Mouse (Mus musculus) intestine, embryonic 16.5 days (tissue): ENCODE measurements around the gene Xpot. TPM values are rescaled to one million over a fixed set of nuclear protein-coding genes. Genes with fewer than 3 reads are reported as not detected.
A peak's percentile ranks its signal among the peaks of the same experiment; 100 is the strongest.

Experiments used
- ATAC-seq: fragments of 200-750 bp; cut with Nextera tagmentation; 2 replicates; pipeline ENCODE4 v1.8.0; 2017; ENCODE audit warnings: moderate TSS enrichment, moderate library complexity
- H3K27ac ChIP-seq: fragments of 300-500 bp; sonication (generic); 2 replicates; pipeline ENCODE4 v1.5.1; 2014; ENCODE audit warnings: mild to moderate bottlenecking, low read length
- H3K27me3 ChIP-seq: fragments of 300-500 bp; sonication (generic); replicated peaks from 2 replicates; pipeline ENCODE4 v1.6.1; 2014; ENCODE audit warnings: low read length, control low read depth, mixed read lengths; ENCODE audit not compliant: control insufficient read depth, insufficient read depth
- H3K36me3 ChIP-seq: fragments of 300-500 bp; sonication (generic); 2 replicates; pipeline ENCODE4 v1.6.1; 2014; ENCODE audit warnings: low read length, control low read depth; ENCODE audit not compliant: control insufficient read depth, insufficient read depth
- H3K4me1 ChIP-seq: fragments of 300-500 bp; sonication (generic); 2 replicates; pipeline ENCODE4 v1.6.1; 2014; ENCODE audit warnings: low read length, control low read depth, mixed read lengths; ENCODE audit not compliant: control insufficient read depth, insufficient read depth
- H3K4me2 ChIP-seq: fragments of 300-500 bp; sonication (generic); 2 replicates; pipeline ENCODE4 v1.6.1; 2014; ENCODE audit warnings: low read depth, low read length, control low read depth
- H3K4me3 ChIP-seq: fragments of 300-500 bp; sonication (generic); 2 replicates; pipeline ENCODE4 v1.5.1; 2014; ENCODE audit warnings: mild to moderate bottlenecking, low read length
- H3K9ac ChIP-seq: fragments of 300-500 bp; sonication (generic); 2 replicates; pipeline ENCODE4 v1.6.1; 2014; ENCODE audit warnings: low read depth, low read length
- H3K9me3 ChIP-seq: fragments of 300-500 bp; sonication (generic); 2 replicates; pipeline ENCODE4 v1.6.1; 2016; ENCODE audit warnings: low read length, control low read depth; ENCODE audit not compliant: control insufficient read depth
- WGBS: fragments of 180-500 bp; shearing (Covaris S2); extraction: QIAGEN DNeasy Blood & Tissue Kit; methylation state at CpG from one replicate; pipeline ENCODE4 v1.1.7; 2014; 5-methylcytosine and 5-hydroxymethylcytosine counted together
- polyA plus RNA-seq: library from polyadenylated mRNA; unstranded; fragments of >200 nt; fragmentation: Nextera tagmentation; extraction: Ambion mirVana; gene quantifications from 2 replicates; pipeline ENCODE4 v1.2.1, GENCODE M21; 2015

Gene Xpot
- polyA plus RNA-seq, 1 experiment from 2014 or later, result 36.3 TPM

DNA sequence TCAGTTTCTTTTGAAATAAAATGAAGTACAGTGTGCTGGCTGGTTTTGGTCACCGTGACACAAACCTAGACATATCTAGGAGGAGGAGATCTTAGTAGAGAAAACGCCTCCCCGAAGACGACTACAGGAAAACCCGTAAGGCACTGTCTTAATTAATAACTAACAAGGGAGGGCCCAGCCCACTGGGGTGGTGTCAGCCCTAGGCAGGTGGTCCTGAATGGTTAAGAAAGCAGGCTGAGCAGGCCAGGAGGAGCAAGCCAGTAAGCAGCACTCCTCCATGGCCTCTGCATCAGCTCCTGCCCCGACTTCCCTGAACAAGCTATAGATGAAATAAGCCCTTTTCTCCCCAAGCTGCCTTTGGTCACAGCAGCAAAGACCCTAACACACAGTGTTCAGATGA lies 56.3 kb downstream of the Xpot start:
- ATAC-seq, result no peak
- Histone ChIP-seq H3K27me3 (no peaks in the 10 kb centered on the region), H3K4me3 (no peak overlapping the region), H3K9me3 (no peaks in the 10 kb centered on the region), H3K4me1 (no peaks in the 10 kb centered on the region; the same call in 1 of the 2 replicates), H3K27ac (no peak overlapping the region), H3K36me3 (peaks cover 29% of the 10 kb centered on the region), H3K9ac (no peak overlapping the region), H3K4me2 (no peak overlapping the region)
- WGBS, result 58% methylated on average over 6 of the region's 6 CpGs

DNA sequence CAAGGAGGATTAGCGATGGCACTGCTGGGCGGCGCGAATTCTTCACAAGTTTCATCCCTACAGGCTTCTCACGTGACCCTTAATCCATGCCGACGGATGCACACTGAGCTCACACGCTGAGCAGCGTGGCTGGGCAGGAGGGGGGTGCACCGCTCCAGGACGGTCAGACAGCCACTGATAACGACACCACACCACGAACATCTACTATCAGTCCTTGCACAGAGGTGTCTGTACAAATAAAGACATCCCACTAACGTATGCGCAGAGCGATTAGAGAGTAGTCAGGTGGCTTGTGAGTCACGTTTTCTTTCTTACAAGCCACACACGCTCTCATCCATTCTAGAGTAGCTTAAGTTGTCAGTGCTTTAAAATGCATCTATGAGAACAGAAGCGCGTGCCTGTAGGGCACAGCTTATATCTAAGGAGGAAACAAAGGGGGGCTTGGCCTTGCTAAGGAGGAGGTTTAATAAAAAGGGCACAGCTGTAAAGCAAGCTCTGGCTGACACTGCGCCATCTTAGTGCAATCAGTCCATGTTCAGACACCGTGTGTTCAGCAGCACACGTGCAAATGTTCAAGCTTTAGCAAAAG lies 57.0 kb downstream of the Xpot start:
- Histone ChIP-seq H3K27ac (no peak overlapping the region), H3K27me3 (no peaks in the 10 kb centered on the region), H3K4me3 (no peak overlapping the region), H3K4me2 (no peak overlapping the region), H3K4me1 (no peaks in the 10 kb centered on the region; the same call in 1 of the 2 replicates), H3K9ac (no peak overlapping the region), H3K9me3 (no peaks in the 10 kb centered on the region), H3K36me3 (peaks cover 28% of the 10 kb centered on the region)
- WGBS, result 25% methylated on average over 23 of the region's 23 CpGs
- peak; percentile 91 for ATAC-seq

DNA sequence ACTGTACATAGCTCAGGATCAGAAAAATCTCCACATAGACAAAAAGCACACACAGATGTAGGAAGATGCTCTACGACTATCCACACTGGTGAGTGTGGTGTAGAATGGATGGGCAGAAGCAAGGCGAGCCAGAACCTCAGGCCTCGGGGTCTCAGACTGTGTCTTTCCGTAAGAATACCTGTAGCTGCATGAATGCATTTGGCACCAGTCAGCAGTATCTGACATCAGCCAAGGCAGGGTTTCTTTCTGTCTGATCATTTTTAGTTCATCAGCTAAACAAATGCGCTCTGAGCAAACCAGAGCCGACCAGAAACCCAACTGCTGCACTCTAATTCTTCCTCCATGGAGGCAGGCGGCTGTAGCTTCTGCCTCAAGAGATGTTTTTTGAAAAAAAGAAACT lies 57.6 kb downstream of the Xpot start:
- Histone ChIP-seq H3K4me3 (no peak overlapping the region), H3K36me3 (peaks cover 28% of the 10 kb centered on the region), H3K4me2 (no peak overlapping the region), H3K9me3 (no peaks in the 10 kb centered on the region), H3K27ac (no peak overlapping the region), H3K4me1 (no peaks in the 10 kb centered on the region; the same call in 1 of the 2 replicates), H3K27me3 (no peaks in the 10 kb centered on the region), H3K9ac (no peak overlapping the region)
- ATAC-seq, result no peak
- WGBS, result 76% methylated on average over 7 of the region's 7 CpGs

DNA sequence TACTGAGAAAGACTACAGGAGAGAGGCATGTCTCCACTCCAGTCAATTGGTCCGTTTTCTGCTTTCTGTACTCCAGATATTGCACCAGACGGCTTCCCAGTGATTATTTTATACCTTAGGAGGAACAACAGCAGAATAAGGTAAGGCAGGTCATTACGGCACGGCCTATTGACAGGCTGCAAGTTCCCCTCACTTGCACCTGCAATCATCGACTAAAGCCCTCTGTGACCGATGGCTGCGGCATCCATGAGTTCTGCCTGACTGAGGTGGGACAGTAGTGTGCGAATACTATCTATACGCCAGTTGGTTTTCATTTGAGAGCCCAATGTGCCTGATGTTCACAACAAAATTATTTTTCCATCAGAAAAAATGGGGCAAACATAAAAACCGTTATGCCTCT lies 58.1 kb downstream of the Xpot start:
- no peaks in the 10 kb centered on the region; the same call in 1 of the 2 replicates for H3K4me1 ChIP-seq
- 95% methylated on average over 10 of the region's 10 CpGs for WGBS
- H3K4me3 ChIP-seq, result no peak overlapping the region
- peaks cover 28% of the 10 kb centered on the region for H3K36me3 ChIP-seq
- no peak overlapping the region for H3K9ac ChIP-seq
- no peak overlapping the region for H3K27ac ChIP-seq
- ATAC-seq, result no peak
- H3K9me3 ChIP-seq, result no peaks in the 10 kb centered on the region
- no peaks in the 10 kb centered on the region for H3K27me3 ChIP-seq
- no peak overlapping the region for H3K4me2 ChIP-seq

DNA sequence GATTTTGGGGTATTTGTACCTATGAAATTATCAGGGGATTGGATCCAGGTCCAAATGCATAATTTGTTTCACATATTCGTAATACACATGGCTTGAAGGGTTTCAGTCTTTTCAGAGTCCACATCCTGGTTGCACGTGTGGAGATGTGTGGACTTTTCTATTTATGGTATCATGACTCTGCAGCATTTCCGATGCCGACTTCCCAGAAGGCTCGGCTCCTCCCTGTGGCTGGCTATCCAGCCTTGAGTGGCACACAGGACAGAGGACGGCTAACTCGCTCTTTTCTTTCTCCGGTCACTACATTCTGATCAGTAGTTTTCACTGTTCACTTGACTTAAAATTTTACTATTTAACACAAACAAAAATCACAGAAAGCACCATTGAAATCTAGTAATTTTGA lies 61.7 kb downstream of the Xpot start:
- Histone ChIP-seq H3K36me3 (peaks cover 13% of the 10 kb centered on the region; the same call in 1 of the 2 replicates), H3K4me3 (no peak overlapping the region)
- 89% methylated on average over 8 of the region's 8 CpGs for WGBS

DNA sequence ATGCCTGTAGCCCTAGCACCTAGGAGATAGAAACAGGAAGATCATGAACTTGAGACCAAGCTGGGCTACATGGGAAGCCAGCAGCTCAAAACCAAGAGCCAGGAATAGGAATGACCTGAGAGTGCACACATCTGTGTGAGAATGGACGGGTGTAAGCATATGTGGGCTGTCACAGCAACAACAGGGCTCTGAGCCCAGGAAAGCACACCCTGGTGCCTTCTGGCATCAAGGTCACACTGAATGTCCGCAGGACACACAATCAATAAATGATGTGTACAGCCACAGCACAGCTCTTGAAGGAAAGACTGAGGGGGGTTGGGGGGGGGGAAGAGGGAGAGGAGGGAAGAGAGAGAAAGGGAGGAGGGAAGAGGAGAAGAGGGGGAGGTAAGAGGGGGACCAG lies 67.9 kb downstream of the Xpot start:
- no peak overlapping the region for H3K9ac ChIP-seq
- no peaks in the 10 kb centered on the region for H3K9me3 ChIP-seq
- no peak overlapping the region for H3K4me2 ChIP-seq
- no peak overlapping the region for H3K4me3 ChIP-seq
- no peak overlapping the region for H3K27ac ChIP-seq
- H3K4me1 ChIP-seq, result no peaks in the 10 kb centered on the region
- H3K27me3 ChIP-seq, result no peaks in the 10 kb centered on the region
- H3K36me3 ChIP-seq, result peaks cover 19% of the 10 kb centered on the region
- peak; percentile 36; the same call in 1 of the 2 replicates for ATAC-seq
- WGBS, result 75% methylated on average over 2 of the region's 2 CpGs

More for the DNA sequence above, 61.7 kb downstream of the Xpot start:
- H3K4me2 ChIP-seq, result no peak overlapping the region
- H3K27me3 ChIP-seq, result no peaks in the 10 kb centered on the region
- no peaks in the 10 kb centered on the region for H3K4me1 ChIP-seq
- no peak overlapping the region for H3K27ac ChIP-seq
- no peaks in the 10 kb centered on the region for H3K9me3 ChIP-seq
- ATAC-seq, result no peak
- no peak overlapping the region for H3K9ac ChIP-seq

DNA sequence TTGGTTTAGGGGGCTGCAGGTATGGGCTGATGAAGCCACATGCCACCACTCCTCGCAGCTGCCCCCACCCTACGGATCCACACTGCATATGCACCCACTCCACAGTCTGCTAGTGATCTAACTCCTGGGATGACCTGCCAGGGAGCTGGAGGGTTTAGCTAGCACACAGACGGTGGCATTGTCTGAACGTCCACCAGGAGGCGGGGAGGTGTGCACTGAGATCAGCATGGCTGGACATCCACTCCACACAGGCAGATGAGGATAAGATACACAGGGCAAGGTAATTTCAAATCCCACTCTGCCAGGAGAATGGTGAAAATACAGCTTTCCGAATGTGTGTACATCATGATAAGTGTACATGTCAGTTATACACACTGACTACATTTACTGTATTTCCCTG lies 69.9 kb downstream of the Xpot start:
- Histone ChIP-seq H3K36me3 (peaks cover 29% of the 10 kb centered on the region), H3K4me3 (no peak overlapping the region), H3K4me2 (no peak overlapping the region), H3K27me3 (no peaks in the 10 kb centered on the region), H3K9me3 (no peaks in the 10 kb centered on the region), H3K27ac (no peak overlapping the region), H3K9ac (no peak overlapping the region), H3K4me1 (no peaks in the 10 kb centered on the region)
- WGBS, result 81% methylated on average over 6 of the region's 6 CpGs
- ATAC-seq, result no peak

DNA sequence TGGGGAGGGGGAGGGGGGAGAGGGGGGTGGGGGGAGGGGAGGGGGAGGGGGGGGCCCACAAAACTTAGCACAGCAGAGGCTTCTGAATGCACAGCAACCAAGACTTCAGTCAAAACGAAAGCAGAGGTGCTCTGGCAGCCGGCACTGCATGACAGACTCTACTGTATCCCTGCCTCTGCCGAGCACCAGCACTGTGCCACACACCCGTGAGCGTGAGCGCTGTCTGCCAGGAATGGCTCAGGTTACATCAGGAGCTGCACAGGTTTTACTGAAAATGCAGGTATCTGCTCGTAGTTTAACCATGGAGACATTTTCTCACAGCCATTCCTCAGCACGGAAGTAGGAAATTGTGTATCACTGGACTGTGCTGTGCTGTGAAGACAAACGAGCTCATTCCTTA lies 75.8 kb downstream of the Xpot start:
- Histone ChIP-seq H3K27me3 (no peaks in the 10 kb centered on the region), H3K4me1 (no peaks in the 10 kb centered on the region), H3K36me3 (peaks cover 38% of the 10 kb centered on the region), H3K9ac (no peak overlapping the region), H3K4me2 (no peak overlapping the region), H3K4me3 (no peak overlapping the region), H3K9me3 (no peaks in the 10 kb centered on the region), H3K27ac (no peak overlapping the region)
- 84% methylated on average over 9 of the region's 9 CpGs for WGBS
- ATAC-seq, result no peak

DNA sequence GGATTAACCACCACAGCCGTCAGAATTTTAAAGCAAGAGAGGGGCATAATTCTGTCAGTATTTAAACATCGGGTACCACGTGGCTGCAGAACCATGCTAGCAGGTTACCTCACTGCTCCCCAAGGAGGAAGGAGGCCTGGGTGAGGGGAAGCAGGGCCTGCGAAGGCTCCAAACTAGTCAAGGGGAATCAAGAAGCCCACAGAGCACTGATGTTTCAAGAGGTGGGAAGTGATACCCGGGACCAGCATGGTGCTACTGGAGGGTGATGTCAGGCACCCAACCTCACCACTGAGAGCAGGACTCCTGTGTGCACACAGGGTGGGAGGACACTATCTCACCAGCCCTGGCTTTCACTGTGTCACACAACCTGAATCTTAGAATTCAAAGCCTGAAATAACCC lies 76.5 kb downstream of the Xpot start:
- H3K4me2 ChIP-seq, result no peak overlapping the region
- no peaks in the 10 kb centered on the region for H3K27me3 ChIP-seq
- no peak overlapping the region for H3K9ac ChIP-seq
- ATAC-seq, result no peak
- H3K4me1 ChIP-seq, result no peaks in the 10 kb centered on the region
- no peak overlapping the region for H3K27ac ChIP-seq
- WGBS, result 80% methylated on average over 5 of the region's 5 CpGs
- no peaks in the 10 kb centered on the region for H3K9me3 ChIP-seq
- H3K36me3 ChIP-seq, result peaks cover 33% of the 10 kb centered on the region
- H3K4me3 ChIP-seq, result no peak overlapping the region

DNA sequence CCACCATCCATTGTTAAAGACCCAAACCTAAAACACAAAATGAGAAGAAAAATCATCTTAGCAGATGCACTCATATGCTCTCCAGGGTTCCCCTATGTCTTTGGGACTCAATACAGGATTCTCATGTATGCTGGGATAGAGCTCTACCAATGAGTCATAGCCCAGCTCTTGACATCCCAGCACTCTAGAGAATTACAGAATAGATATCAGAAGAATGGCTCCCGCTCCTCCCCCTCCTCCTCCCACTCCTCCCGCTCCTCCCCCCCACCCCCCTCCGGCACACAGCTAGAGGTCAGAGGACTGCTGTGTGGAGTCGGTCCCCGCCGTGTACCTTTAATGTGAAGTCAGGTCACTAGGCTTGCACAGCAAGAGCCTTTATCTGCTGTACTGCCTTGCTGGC lies 79.0 kb downstream of the Xpot start:
- Histone ChIP-seq H3K36me3 (peaks cover 28% of the 10 kb centered on the region), H3K4me1 (no peaks in the 10 kb centered on the region), H3K27me3 (no peaks in the 10 kb centered on the region), H3K4me3 (no peak overlapping the region), H3K27ac (no peak overlapping the region), H3K9ac (no peak overlapping the region), H3K4me2 (no peak overlapping the region), H3K9me3 (no peaks in the 10 kb centered on the region)
- whole genome bisulfite sequencing, result 90% methylated on average over 6 of the region's 6 CpGs
- no peak for ATAC-seq
